Mouse (Mus musculus): ENCODE results near the gene Rpia. TPM values are rescaled to one million over a fixed set of nuclear protein-coding genes. Genes with fewer than 3 reads are reported as not detected.

Rpia gene
- polyA plus RNA-seq, 1 experiment, result 10.0 TPM

DNA sequence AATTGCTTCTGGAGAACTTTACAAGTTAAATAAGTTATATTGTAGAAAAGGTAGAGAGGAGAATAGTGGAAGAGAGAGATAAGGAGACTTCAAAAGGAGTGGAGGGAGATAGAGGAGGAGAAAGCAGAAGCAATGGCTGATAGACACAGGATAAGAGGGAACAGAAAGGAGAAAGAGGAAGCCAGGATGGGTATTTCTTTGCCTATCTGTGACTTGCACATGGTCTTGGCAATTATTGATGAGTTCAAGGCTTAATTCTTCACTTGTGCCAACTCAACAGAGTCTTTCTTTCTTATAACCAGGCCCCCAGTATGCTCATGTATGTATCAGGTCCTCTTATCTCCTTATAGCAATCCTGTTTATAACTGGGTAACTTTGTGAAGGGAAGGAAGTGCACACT is 61.2 kb downstream of the Rpia start:
- Histone ChIP-seq H3K27me3 (ENCODE audit: control insufficient read depth, insufficient read depth, insufficient read length) (no peaks in the 10 kb centered on the region), H3ac (ENCODE audit: control insufficient read depth, insufficient read length, low read depth) (no peak overlapping the region), H3K36me3 (ENCODE audit: control insufficient read depth, insufficient read depth) (no peaks in the 10 kb centered on the region), H3K79me2 (ENCODE audit: control insufficient read depth, insufficient read depth) (no peaks in the 10 kb centered on the region), H3K4me3 (ENCODE audit: insufficient read depth, poor library complexity, severe bottlenecking) (no peak overlapping the region), H3K79me3 (ENCODE audit: low read depth) (no peaks in the 10 kb centered on the region)
- TF ChIP-seq USF1 (IDR thresholded peaks at IDR 0.05; ENCODE audit: low read depth) (no peak), FOSL1 (IDR thresholded peaks at IDR 0.05; ENCODE audit: insufficient read depth, low read length, poor library complexity, severe bottlenecking) (no peak), CTCF (IDR thresholded peaks at IDR 0.05; ENCODE audit: control insufficient read depth, insufficient read depth, insufficient read length) (no peak), MYOG (IDR thresholded peaks at IDR 0.05; ENCODE audit: control insufficient read depth, extremely low read depth, insufficient read length) (no peak), MYOD1 (IDR thresholded peaks at IDR 0.05; ENCODE audit: control insufficient read depth, insufficient read length, low read depth) (no peak), MAX (IDR thresholded peaks at IDR 0.05) (no peak), CEBPB (IDR thresholded peaks at IDR 0.05; ENCODE audit: low read depth) (no peak)

- Histone ChIP-seq H3K79me2 (ENCODE audit: control insufficient read depth, insufficient read depth) (no peaks in the 10 kb centered on the region), H3K4me3 (ENCODE audit: insufficient read depth, poor library complexity, severe bottlenecking) (no peak overlapping the region), H3K27me3 (ENCODE audit: control insufficient read depth, insufficient read depth, insufficient read length) (no peaks in the 10 kb centered on the region), H3K36me3 (ENCODE audit: control insufficient read depth, insufficient read depth) (no peaks in the 10 kb centered on the region), H3K79me3 (ENCODE audit: low read depth) (no peaks in the 10 kb centered on the region), H3ac (ENCODE audit: control insufficient read depth, insufficient read length, low read depth) (no peak overlapping the region)
- TF ChIP-seq MYOG (IDR thresholded peaks at IDR 0.05; ENCODE audit: control insufficient read depth, extremely low read depth, insufficient read length) (no peak), MYOD1 (IDR thresholded peaks at IDR 0.05; ENCODE audit: control insufficient read depth, insufficient read length, low read depth) (no peak), USF1 (IDR thresholded peaks at IDR 0.05; ENCODE audit: low read depth) (no peak), CEBPB (IDR thresholded peaks at IDR 0.05; ENCODE audit: low read depth) (no peak), CTCF (IDR thresholded peaks at IDR 0.05; ENCODE audit: control insufficient read depth, insufficient read depth, insufficient read length) (no peak), MAX (IDR thresholded peaks at IDR 0.05) (no peak), FOSL1 (IDR thresholded peaks at IDR 0.05; ENCODE audit: insufficient read depth, low read length, poor library complexity, severe bottlenecking) (no peak)
Measured at GRCm38 (mm10) chr6:70729125-70729524, 62.9 kb downstream of the Rpia start.

DNA sequence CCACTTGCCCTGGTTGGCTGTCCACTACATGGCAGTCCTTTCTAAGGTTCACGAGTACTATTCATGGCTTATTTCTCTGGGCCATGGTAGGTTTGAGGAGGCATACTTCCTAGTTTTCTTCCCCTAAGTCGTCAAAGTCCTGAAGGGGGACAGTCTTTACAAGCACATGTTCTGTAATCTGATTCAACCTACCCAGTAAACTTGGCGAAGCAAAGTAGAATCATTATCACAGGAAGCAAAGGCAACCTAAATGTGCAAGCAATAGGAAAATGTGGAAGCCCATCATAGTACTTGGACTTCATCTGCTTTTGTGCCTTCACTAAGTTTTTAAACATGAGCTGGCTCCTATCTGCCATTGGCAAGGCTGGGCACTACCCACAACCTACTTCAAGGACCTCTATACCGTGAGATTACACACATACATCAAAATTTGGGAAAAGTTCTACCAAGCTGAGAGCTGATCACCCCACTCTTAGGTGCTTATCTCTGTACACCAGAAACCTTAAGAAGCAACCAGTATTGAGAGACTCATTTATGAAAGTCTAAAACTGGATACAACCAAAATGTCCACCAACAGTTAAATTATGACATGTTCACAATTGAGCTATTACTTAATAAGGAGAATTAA is 64.8 kb downstream of the Rpia start:
- H3K79me2 ChIP-seq (ENCODE audit: control insufficient read depth, insufficient read depth), result no peaks in the 10 kb centered on the region
- H3K36me3 ChIP-seq (ENCODE audit: control insufficient read depth, insufficient read depth), result no peaks in the 10 kb centered on the region
- no peak overlapping the region for H3ac ChIP-seq (ENCODE audit: control insufficient read depth, insufficient read length, low read depth)
- TF ChIP-seq MYOG (IDR thresholded peaks at IDR 0.05; ENCODE audit: control insufficient read depth, extremely low read depth, insufficient read length), result no peak
- no peak for TF ChIP-seq CTCF (IDR thresholded peaks at IDR 0.05; ENCODE audit: control insufficient read depth, insufficient read depth, insufficient read length)
- no peak for TF ChIP-seq USF1 (IDR thresholded peaks at IDR 0.05; ENCODE audit: low read depth)
- TF ChIP-seq MYOD1 (IDR thresholded peaks at IDR 0.05; ENCODE audit: control insufficient read depth, insufficient read length, low read depth), result no peak
- no peak for TF ChIP-seq FOSL1 (IDR thresholded peaks at IDR 0.05; ENCODE audit: insufficient read depth, low read length, poor library complexity, severe bottlenecking)
- no peak for TF ChIP-seq CEBPB (IDR thresholded peaks at IDR 0.05; ENCODE audit: low read depth)
- no peak for TF ChIP-seq MAX (IDR thresholded peaks at IDR 0.05)
- no peak overlapping the region for H3K4me3 ChIP-seq (ENCODE audit: insufficient read depth, poor library complexity, severe bottlenecking)
- no peaks in the 10 kb centered on the region for H3K79me3 ChIP-seq (ENCODE audit: low read depth)
- H3K27me3 ChIP-seq (ENCODE audit: control insufficient read depth, insufficient read depth, insufficient read length), result no peaks in the 10 kb centered on the region

DNA sequence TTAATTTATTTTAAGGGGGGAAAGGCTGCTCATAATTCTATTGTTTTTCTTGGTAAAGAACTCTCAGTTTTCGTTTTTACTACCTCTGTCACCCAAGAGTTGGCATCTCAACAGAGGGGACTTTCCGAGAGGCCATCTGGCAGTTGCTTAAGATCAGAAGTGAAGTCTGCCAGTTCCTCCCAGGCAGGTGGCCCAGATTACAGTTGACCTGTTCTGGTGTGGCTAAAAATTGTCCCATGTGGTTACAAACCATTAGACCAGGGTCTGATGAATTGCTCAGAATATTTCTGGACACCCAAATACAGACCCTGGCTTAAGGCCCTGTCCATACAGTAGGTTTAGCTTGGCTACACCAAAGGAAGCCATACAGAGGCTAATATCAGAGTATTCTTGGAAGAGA is 66.4 kb downstream of the Rpia start:
- no peaks in the 10 kb centered on the region for H3K79me3 ChIP-seq (ENCODE audit: low read depth)
- H3K4me3 ChIP-seq (ENCODE audit: insufficient read depth, poor library complexity, severe bottlenecking), result no peak overlapping the region
- H3ac ChIP-seq (ENCODE audit: control insufficient read depth, insufficient read length, low read depth), result no peak overlapping the region
- H3K27me3 ChIP-seq (ENCODE audit: control insufficient read depth, insufficient read depth, insufficient read length), result no peaks in the 10 kb centered on the region
- no peaks in the 10 kb centered on the region for H3K79me2 ChIP-seq (ENCODE audit: control insufficient read depth, insufficient read depth)
- no peaks in the 10 kb centered on the region for H3K36me3 ChIP-seq (ENCODE audit: control insufficient read depth, insufficient read depth)
- TF ChIP-seq MYOD1 (IDR thresholded peaks at IDR 0.05; ENCODE audit: control insufficient read depth, insufficient read length, low read depth) (no peak), CEBPB (IDR thresholded peaks at IDR 0.05; ENCODE audit: low read depth) (no peak), MYOG (IDR thresholded peaks at IDR 0.05; ENCODE audit: control insufficient read depth, extremely low read depth, insufficient read length) (no peak), FOSL1 (IDR thresholded peaks at IDR 0.05; ENCODE audit: insufficient read depth, low read length, poor library complexity, severe bottlenecking) (no peak), USF1 (IDR thresholded peaks at IDR 0.05; ENCODE audit: low read depth) (no peak), MAX (IDR thresholded peaks at IDR 0.05) (no peak), CTCF (IDR thresholded peaks at IDR 0.05; ENCODE audit: control insufficient read depth, insufficient read depth, insufficient read length) (no peak)

DNA sequence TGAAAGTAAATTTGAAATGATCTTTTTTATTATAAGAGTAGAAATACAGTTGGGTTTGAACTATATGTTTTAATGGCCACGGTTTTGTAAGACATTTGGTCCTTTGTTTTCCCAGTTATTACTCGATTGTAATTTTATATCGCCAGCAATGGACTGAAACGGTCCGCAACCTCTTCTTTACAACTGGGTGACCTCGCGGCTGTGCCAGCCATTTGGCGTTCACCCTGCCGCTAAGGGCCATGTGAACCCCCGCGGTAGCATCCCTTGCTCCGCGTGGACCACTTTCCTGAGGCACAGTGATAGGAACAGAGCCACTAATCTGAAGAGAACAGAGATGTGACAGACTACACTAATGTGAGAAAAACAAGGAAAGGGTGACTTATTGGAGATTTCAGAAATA is 67.3 kb downstream of the Rpia start:
- H3K27me3 ChIP-seq (ENCODE audit: control insufficient read depth, insufficient read depth, insufficient read length), result no peaks in the 10 kb centered on the region
- no peaks in the 10 kb centered on the region for H3K79me2 ChIP-seq (ENCODE audit: control insufficient read depth, insufficient read depth)
- H3K4me3 ChIP-seq (ENCODE audit: insufficient read depth, poor library complexity, severe bottlenecking), result no peak overlapping the region
- no peaks in the 10 kb centered on the region for H3K36me3 ChIP-seq (ENCODE audit: control insufficient read depth, insufficient read depth)
- no peaks in the 10 kb centered on the region for H3K79me3 ChIP-seq (ENCODE audit: low read depth)
- TF ChIP-seq CTCF (IDR thresholded peaks at IDR 0.05; ENCODE audit: control insufficient read depth, insufficient read depth, insufficient read length) (no peak), USF1 (IDR thresholded peaks at IDR 0.05; ENCODE audit: low read depth) (no peak), MYOD1 (IDR thresholded peaks at IDR 0.05; ENCODE audit: control insufficient read depth, insufficient read length, low read depth) (no peak), MYOG (IDR thresholded peaks at IDR 0.05; ENCODE audit: control insufficient read depth, extremely low read depth, insufficient read length) (no peak)
- no peak overlapping the region for H3ac ChIP-seq (ENCODE audit: control insufficient read depth, insufficient read length, low read depth)

- Histone ChIP-seq H3ac (ENCODE audit: control insufficient read depth, insufficient read length, low read depth) (no peak overlapping the region), H3K79me3 (ENCODE audit: low read depth) (no peaks in the 10 kb centered on the region), H3K27me3 (ENCODE audit: control insufficient read depth, insufficient read depth, insufficient read length) (no peaks in the 10 kb centered on the region), H3K36me3 (ENCODE audit: control insufficient read depth, insufficient read depth) (no peaks in the 10 kb centered on the region), H3K4me3 (ENCODE audit: insufficient read depth, poor library complexity, severe bottlenecking) (no peak overlapping the region), H3K79me2 (ENCODE audit: control insufficient read depth, insufficient read depth) (no peaks in the 10 kb centered on the region)
- TF ChIP-seq CEBPB (IDR thresholded peaks at IDR 0.05; ENCODE audit: low read depth) (no peak), FOSL1 (IDR thresholded peaks at IDR 0.05; ENCODE audit: insufficient read depth, low read length, poor library complexity, severe bottlenecking) (no peak), MYOD1 (IDR thresholded peaks at IDR 0.05; ENCODE audit: control insufficient read depth, insufficient read length, low read depth) (no peak), USF1 (IDR thresholded peaks at IDR 0.05; ENCODE audit: low read depth) (no peak), CTCF (IDR thresholded peaks at IDR 0.05; ENCODE audit: control insufficient read depth, insufficient read depth, insufficient read length) (no peak), MAX (IDR thresholded peaks at IDR 0.05) (no peak), MYOG (IDR thresholded peaks at IDR 0.05; ENCODE audit: control insufficient read depth, extremely low read depth, insufficient read length) (no peak)
Measured at GRCm38 (mm10) chr6:70722298-70722697, 69.7 kb downstream of the Rpia start.

Measured in C2C12 (cell line).